In genomic region chr16:20237426-20237825, GRCm38 (mm10) we compare ENCODE assay signal across 9 mouse cellular contexts. TPM values are rescaled to one million over a fixed set of nuclear protein-coding genes. Genes with fewer than 3 reads are reported as not detected.
DNase-seq lines count a peak whose midpoint lies in the region; ATAC-seq and TF ChIP-seq lines count a peak whose summit lies in the region.
"Had no signal": no experiment of that assay in that cellular context is flagged by ENCODE, and none has a peak within 500 bp of the region (broad histone marks: within the 10 kb centered on the region; RNA-seq: fewer than 3 reads in every experiment).

No protein-coding gene starts in this region.

- 0 out of 2 replicates have a peak, but pooled peaks cover 18% of the 10 kb centered on the region for H3K36me3 ChIP-seq in hindbrain, embryonic 15.5 days
- H3K36me3 ChIP-seq in stomach, postnatal 0 days (ENCODE audit: control insufficient read depth, insufficient read depth, low read length), result no peaks in the 10 kb centered on the region
- H3K36me3 ChIP-seq in intestine, embryonic 16.5 days (ENCODE audit: control insufficient read depth, insufficient read depth, low read length), result no peaks in the 10 kb centered on the region

- peak overlapping the region; percentile 58 for H3K27ac ChIP-seq in hindbrain, embryonic 15.5 days (replicated peaks)
- no peak overlapping the region for H3K27ac ChIP-seq in stomach, postnatal 0 days (replicated peaks)
- H3K27ac ChIP-seq in intestine, embryonic 16.5 days (ENCODE audit: low read length), result no peak overlapping the region

- H3K4me3 ChIP-seq in hindbrain, embryonic 15.5 days, result no peak overlapping the region
- no peak overlapping the region for H3K4me3 ChIP-seq in stomach, postnatal 0 days (ENCODE audit: low read depth, low read length)
- no peak overlapping the region for H3K4me3 ChIP-seq in intestine, embryonic 16.5 days (ENCODE audit: low read length)

- DNase-seq in heart, adult 11 months, result peak; percentile 83
- DNase-seq in heart, adult 9 months (ENCODE audit: low spot score in 2 of 2), result no peak
- peak; percentile 31 to 35 for DNase-seq in right cerebral cortex, adult 2 months (ENCODE audit: low spot score in 2 of 2)
- no peak for DNase-seq in right cerebral cortex, postnatal 4 days
- peak; percentile 11 for DNase-seq in stomach, postnatal 0 days (ENCODE audit: low spot score)
- DNase-seq: lung, adult 18-20 months had no signal

- 59% methylated on average over 4 of the region's 4 CpGs for WGBS in hindbrain, embryonic 15.5 days
- WGBS in stomach, postnatal 0 days, result 77% methylated on average over 4 of the region's 4 CpGs
- WGBS in intestine, embryonic 16.5 days, result 67% methylated on average over 4 of the region's 4 CpGs

- TF ChIP-seq EP300 in stomach, postnatal 0 days (optimal IDR thresholded peaks at IDR 0.05), result no peak

- ATAC-seq in hindbrain, embryonic 15.5 days (ENCODE audit: low FRiP score, low read depth), result peak; percentile 17; the same call in 1 of the 2 replicates
- ATAC-seq in stomach, postnatal 0 days (ENCODE audit: low FRiP score, low TSS enrichment), result peak; percentile 46; the same call in 1 of the 2 replicates
- ATAC-seq in CD4-positive, CD25-positive, alpha-beta regulatory T cell, adult 4 months, result no peak
- no peak for ATAC-seq in intestine, embryonic 16.5 days

- H3K27me3 ChIP-seq in hindbrain, embryonic 15.5 days, result no peaks in the 10 kb centered on the region
- no peaks in the 10 kb centered on the region for H3K27me3 ChIP-seq in stomach, postnatal 0 days (ENCODE audit: control insufficient read depth, insufficient read depth, low read length)
- H3K27me3 ChIP-seq in intestine, embryonic 16.5 days (replicated peaks; ENCODE audit: control insufficient read depth, insufficient read depth, low read length), result 0 out of 2 replicates have a peak, but pooled peaks cover 3% of the 10 kb centered on the region

- H3K4me1 ChIP-seq in hindbrain, embryonic 15.5 days (replicated peaks), result peaks cover 24% of the 10 kb centered on the region
- H3K4me1 ChIP-seq in stomach, postnatal 0 days (replicated peaks; ENCODE audit: control insufficient read depth, insufficient read depth), result no peaks in the 10 kb centered on the region
- no peaks in the 10 kb centered on the region for H3K4me1 ChIP-seq in intestine, embryonic 16.5 days (ENCODE audit: control insufficient read depth, insufficient read depth, low read length)

- H3K4me2 ChIP-seq in hindbrain, embryonic 15.5 days, result no peak overlapping the region
- H3K4me2 ChIP-seq in stomach, postnatal 0 days (replicated peaks; ENCODE audit: low read depth), result no peak overlapping the region
- no peak overlapping the region for H3K4me2 ChIP-seq in intestine, embryonic 16.5 days (ENCODE audit: low read depth, low read length)

- no peaks in the 10 kb centered on the region for H3K9me3 ChIP-seq in hindbrain, embryonic 15.5 days
- no peaks in the 10 kb centered on the region for H3K9me3 ChIP-seq in stomach, postnatal 0 days (ENCODE audit: control insufficient read depth, low read length)
- H3K9me3 ChIP-seq in intestine, embryonic 16.5 days (ENCODE audit: control insufficient read depth, low read length), result no peaks in the 10 kb centered on the region

- no peak for TF ChIP-seq CTCF in stomach, postnatal 0 days (IDR thresholded peaks at IDR 0.05; ENCODE audit: low read depth)

- no peak overlapping the region for H3K9ac ChIP-seq in hindbrain, embryonic 15.5 days
- H3K9ac ChIP-seq in stomach, postnatal 0 days (ENCODE audit: low read length), result no peak overlapping the region
- H3K9ac ChIP-seq in intestine, embryonic 16.5 days (ENCODE audit: low read depth, low read length), result no peak overlapping the region

RNA-seq across cellular contexts. Expression of gene Map6d1, which starts 3.7 kb away (rescaled TPM):
- polyA plus RNA-seq in hindbrain, embryonic 15.5 days (2015; fragmentation: Nextera tagmentation; extraction: Ambion mirVana), result 5.9 and 7.0 TPM in 2 replicates
- 0.11 and 0.25 TPM in 2 replicates for polyA plus RNA-seq in stomach, postnatal 0 days (2015; fragmentation: Nextera tagmentation; extraction: Ambion mirVana)
- under 1 TPM in 1 of 2 experiments, not detected in 1; 0.26 TPM for polyA plus RNA-seq in CD4-positive, CD25-positive, alpha-beta regulatory T cell, adult 4 months (2017; shearing (Covaris generic))
- polyA plus RNA-seq in intestine, embryonic 16.5 days (2015; fragmentation: Nextera tagmentation; extraction: Ambion mirVana), result 0.31 and 0.38 TPM in 2 replicates

Comparison
In these comparisons a context has a peak if more than half of its experiments do, and no peak if none do; other contexts are left out.
1. DNase-seq: peak in heart, adult 11 months (single experiment), right cerebral cortex, adult 2 months (2 of 2) and stomach, postnatal 0 days (single experiment); none in heart, adult 9 months (0 of 2) and right cerebral cortex, postnatal 4 days (single experiment).
2. ATAC-seq: peak in hindbrain, embryonic 15.5 days (single experiment) and stomach, postnatal 0 days (single experiment); none in CD4-positive, CD25-positive, alpha-beta regulatory T cell, adult 4 months (single experiment) and intestine, embryonic 16.5 days (single experiment).